Mouse (Mus musculus) liver, embryonic 16.5 days (tissue): ENCODE results near the gene Tdrd3. TPM values are rescaled to one million over a fixed set of nuclear protein-coding genes. Genes with fewer than 3 reads are reported as not detected.

ENCODE experiments used
- ATAC-seq: fragments of 200-750 bp; cut with Nextera tagmentation; 2 replicates; pipeline ENCODE4 v1.8.0; 2017; ENCODE audit warnings: low read depth, mild to moderate bottlenecking, moderate number of reproducible peaks, moderate library complexity
- H3K27ac ChIP-seq: fragments of 300-500 bp; sonication (generic); 2 replicates; pipeline ENCODE4 v1.5.1; 2014; ENCODE audit warnings: mild to moderate bottlenecking, low read length
- H3K27me3 ChIP-seq: fragments of 300-500 bp; sonication (generic); 2 replicates; pipeline ENCODE4 v1.6.1; 2014; ENCODE audit warnings: low read depth, low read length, mixed read lengths; ENCODE audit not compliant: control insufficient read depth, insufficient read depth
- H3K36me3 ChIP-seq: fragments of 300-500 bp; sonication (generic); 2 replicates; pipeline ENCODE4 v1.6.1; 2014; ENCODE audit warnings: mild to moderate bottlenecking; ENCODE audit not compliant: control insufficient read depth, insufficient read depth
- H3K4me1 ChIP-seq: fragments of 300-500 bp; sonication (generic); 2 replicates; pipeline ENCODE4 v1.6.1; 2014; ENCODE audit warnings: low read depth, low read length, mixed read lengths; ENCODE audit not compliant: control insufficient read depth
- H3K4me2 ChIP-seq: fragments of 300-500 bp; sonication (generic); 2 replicates; pipeline ENCODE4 v1.6.1; 2014; ENCODE audit warnings: low read depth, low read length, mixed read lengths
- H3K4me3 ChIP-seq: fragments of 300-500 bp; sonication (generic); 2 replicates; pipeline ENCODE4 v1.5.1; 2014; ENCODE audit warnings: low read depth, mild to moderate bottlenecking, low read length
- H3K9ac ChIP-seq: fragments of 300-500 bp; sonication (generic); 2 replicates; pipeline ENCODE4 v1.6.1; 2014; ENCODE audit warnings: low read depth, low read length
- H3K9me3 ChIP-seq: fragments of 300-500 bp; sonication (generic); replicated peaks from 2 replicates; pipeline ENCODE4 v1.6.1; 2016; ENCODE audit warnings: low read length; ENCODE audit not compliant: control insufficient read depth
- WGBS: fragments of 180-500 bp; shearing (Covaris S2); extraction: QIAGEN DNeasy Blood & Tissue Kit; methylation state at CpG from one replicate; pipeline ENCODE4 v1.1.7; 2014; ENCODE audit not compliant: insufficient replicate concordance; 5-methylcytosine and 5-hydroxymethylcytosine counted together
- polyA plus RNA-seq: library from polyadenylated mRNA; unstranded; fragments of >200 nt; fragmentation: Nextera tagmentation; extraction: Ambion mirVana; gene quantifications from 2 replicates; pipeline ENCODE4 v1.2.1, GENCODE M21; 2015

Gene Tdrd3
- 7.0 and 7.1 TPM in 2 replicates for polyA plus RNA-seq

DNA sequence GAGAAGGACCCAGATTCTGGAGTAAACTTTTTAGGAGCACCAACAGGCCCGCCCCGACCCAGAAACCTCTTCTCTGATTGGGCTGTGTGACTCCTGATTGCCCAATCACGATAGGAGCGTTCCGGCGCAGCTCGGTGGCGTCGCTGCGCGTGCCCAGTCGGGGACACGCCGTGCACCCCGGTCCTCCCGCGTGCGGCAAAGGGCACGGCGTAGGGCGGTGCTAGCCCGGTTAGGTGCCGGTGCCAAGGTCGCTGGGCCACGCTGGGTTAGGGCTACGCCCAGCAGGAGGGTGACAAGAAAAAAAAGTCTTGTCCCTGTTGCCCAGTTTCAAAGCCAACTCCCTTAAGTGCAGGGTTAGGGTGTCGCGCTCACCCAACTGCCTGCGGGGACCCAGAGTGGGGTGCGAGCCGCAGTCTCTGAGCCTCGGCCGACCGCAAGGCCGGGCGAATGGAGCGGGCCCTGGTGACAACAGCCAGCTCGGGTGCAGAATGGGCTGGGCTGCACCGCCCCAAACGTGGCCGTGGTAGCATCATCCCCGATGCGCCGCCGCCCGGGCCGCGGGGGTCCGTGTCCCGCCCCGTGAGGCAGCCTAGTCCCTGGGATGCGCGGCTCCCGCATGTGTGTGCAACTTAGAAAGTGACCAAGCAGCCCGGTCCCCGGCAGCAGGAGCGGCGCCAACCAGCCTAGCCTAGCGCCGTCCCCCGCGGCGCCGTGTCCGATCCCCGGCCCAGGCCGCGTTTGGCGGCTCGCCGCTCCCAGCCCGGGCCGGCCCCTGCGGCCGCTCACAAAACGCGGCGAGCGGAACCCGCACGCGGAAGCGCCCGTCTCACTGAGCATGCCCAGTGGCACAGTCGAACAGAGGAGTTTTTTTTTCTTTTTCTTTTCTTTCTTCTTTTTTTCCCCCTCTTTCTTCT, at the start of gene Tdrd3:
TSS of gene Tdrd3 (plus strand) at position 832 of the 914 bp plus-strand sequence.
- Histone ChIP-seq H3K4me1 (peaks cover 22% of the 10 kb centered on the region), H3K9me3 (no peaks in the 10 kb centered on the region), H3K27me3 (no peaks in the 10 kb centered on the region), H3K4me2 (peak within 1 kb of the TSS; percentile 98), H3K27ac (peak within 1 kb of the TSS; percentile 100), H3K9ac (peak within 1 kb of the TSS; percentile 93), H3K36me3 (no peaks in the 10 kb centered on the region), H3K4me3 (peak within 1 kb of the TSS; percentile 89)
- peak; percentile 91 for ATAC-seq
- WGBS = under 1% methylated on average over 85 of the region's 85 CpGs

DNA sequence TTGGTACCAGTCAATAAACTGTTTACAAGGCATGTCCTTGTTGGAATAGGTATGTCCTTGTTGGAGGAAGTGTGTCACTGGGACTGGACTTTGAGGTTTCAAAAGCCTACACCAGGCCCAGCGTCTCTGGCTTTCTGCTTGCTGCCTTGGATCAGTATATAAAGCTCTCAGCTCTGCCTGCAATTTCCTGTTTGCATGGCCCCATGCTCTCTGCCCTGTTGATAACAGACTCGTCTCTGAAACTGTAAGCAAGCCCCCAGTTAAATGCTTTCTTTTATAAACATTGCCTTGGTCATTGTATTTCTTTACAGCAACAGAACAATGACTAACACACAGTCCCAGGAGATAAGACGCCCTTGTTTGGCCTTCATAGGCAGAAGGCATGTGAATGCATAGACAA, 49.3 kb upstream of the Tdrd3 start:
- 19% methylated on average over 3 of the region's 3 CpGs for WGBS
- Histone ChIP-seq H3K4me3 (no peak overlapping the region), H3K4me1 (no peaks in the 10 kb centered on the region), H3K27ac (no peak overlapping the region), H3K9me3 (no peaks in the 10 kb centered on the region), H3K36me3 (no peaks in the 10 kb centered on the region), H3K27me3 (no peaks in the 10 kb centered on the region), H3K4me2 (no peak overlapping the region), H3K9ac (no peak overlapping the region)
- ATAC-seq = peak; percentile 19; the same call in 1 of the 2 replicates

DNA sequence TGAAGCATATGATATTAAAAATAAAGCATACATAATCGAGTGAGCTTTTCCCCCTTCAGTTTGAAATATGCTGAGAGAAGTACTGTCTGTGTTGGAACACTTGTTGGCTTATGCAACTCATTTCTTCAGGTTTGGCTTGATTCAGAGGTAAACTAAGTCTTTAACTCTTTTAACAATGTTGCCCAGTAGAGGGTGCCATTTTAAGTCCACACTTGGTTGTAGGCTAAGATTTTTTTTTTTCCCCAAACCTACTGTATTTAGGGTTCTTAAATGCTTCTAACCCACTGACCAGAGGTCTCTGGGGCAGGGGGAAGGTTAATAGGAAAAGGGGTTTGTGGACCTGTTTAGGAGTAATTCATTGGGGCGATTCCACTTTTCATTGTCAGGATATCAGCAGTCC, 33.4 kb upstream of the Tdrd3 start:
- no peak overlapping the region for H3K9ac ChIP-seq
- no peaks in the 10 kb centered on the region for H3K27me3 ChIP-seq
- no peak overlapping the region for H3K4me3 ChIP-seq
- no peaks in the 10 kb centered on the region for H3K9me3 ChIP-seq
- no peaks in the 10 kb centered on the region for H3K36me3 ChIP-seq
- H3K4me2 ChIP-seq = no peak overlapping the region
- 45% methylated on average over 2 of the region's 2 CpGs for WGBS
- H3K27ac ChIP-seq = no peak overlapping the region
- ATAC-seq = no peak
- H3K4me1 ChIP-seq = no peaks in the 10 kb centered on the region

DNA sequence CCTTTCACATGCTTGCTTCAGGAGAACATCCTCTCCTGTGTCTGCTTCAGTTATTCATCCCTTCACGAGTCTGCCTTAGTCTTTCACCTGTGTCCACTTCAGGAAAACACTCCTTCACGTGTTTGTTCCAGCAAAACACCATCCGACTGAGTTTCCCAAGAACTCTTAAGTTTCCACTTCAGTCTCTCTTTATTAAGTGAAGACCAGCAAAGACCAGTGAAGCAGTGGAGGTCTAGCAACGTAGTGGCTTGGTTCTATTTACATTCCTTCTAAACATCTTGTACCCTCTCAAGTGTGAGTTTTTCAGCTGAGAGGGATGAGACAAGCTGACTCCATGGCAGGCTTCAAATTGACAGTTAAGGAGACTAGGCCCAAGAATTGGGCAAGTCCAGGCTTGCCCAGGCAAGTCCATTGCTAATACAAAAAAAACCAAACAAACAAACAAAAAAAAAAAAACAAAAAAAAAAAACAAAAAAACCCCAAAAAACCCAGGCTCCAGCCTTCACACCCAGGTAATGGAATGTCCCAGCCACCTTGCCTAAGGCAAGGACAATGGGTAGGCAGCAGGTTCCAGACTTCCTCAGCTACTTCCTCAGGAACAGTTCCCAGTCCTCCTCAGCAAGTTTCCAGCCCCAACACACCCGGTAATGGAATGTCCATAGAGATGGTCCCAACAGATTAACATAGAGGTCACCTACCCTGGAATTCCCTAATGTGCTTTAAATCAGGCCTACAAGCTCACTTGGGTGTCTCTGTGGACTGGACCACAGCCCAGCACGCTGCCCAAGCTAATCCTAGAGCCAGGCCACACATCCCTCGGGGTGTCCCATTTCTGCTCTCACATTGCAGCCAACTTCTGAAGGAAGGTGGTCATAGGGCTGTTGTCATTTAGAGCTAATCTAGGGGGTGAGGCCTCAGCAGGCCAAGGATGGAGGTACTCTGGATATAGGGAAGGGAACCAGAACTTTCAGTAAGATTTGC, 31.9 kb upstream of the Tdrd3 start:
- H3K36me3 ChIP-seq = no peaks in the 10 kb centered on the region
- no peak overlapping the region for H3K27ac ChIP-seq
- WGBS = 58% methylated on average over 7 of the region's 7 CpGs
- H3K9ac ChIP-seq = no peak overlapping the region
- no peak overlapping the region for H3K4me2 ChIP-seq
- H3K9me3 ChIP-seq = no peaks in the 10 kb centered on the region
- H3K4me3 ChIP-seq = no peak overlapping the region
- ATAC-seq = no peak
- H3K4me1 ChIP-seq = no peaks in the 10 kb centered on the region
- no peaks in the 10 kb centered on the region for H3K27me3 ChIP-seq

DNA sequence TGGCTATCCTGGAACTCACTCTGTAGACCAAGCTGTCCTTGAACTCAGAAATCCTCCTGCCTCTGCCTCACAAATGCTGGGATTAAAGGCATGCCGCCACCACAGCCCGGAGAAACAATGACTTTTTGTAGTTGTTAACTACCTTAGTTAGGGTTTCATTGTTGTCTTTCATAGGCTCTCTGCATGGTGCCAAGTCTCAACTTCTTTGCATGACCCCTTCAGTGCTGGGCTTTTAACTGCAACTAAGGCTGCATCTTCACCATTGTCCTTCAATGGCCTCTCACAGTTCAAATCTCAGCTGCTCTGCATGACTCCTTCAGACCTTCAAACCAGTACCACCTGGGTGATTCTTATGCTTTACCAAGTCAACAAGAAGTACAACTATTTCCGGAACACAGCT, 23.3 kb upstream of the Tdrd3 start:
- Histone ChIP-seq H3K27me3 (no peaks in the 10 kb centered on the region), H3K9me3 (no peaks in the 10 kb centered on the region), H3K4me3 (no peak overlapping the region), H3K27ac (no peak overlapping the region), H3K4me1 (no peaks in the 10 kb centered on the region), H3K9ac (no peak overlapping the region), H3K36me3 (no peaks in the 10 kb centered on the region), H3K4me2 (no peak overlapping the region)
- 71% methylated on average over 3 of the region's 3 CpGs for WGBS
- ATAC-seq = no peak

DNA sequence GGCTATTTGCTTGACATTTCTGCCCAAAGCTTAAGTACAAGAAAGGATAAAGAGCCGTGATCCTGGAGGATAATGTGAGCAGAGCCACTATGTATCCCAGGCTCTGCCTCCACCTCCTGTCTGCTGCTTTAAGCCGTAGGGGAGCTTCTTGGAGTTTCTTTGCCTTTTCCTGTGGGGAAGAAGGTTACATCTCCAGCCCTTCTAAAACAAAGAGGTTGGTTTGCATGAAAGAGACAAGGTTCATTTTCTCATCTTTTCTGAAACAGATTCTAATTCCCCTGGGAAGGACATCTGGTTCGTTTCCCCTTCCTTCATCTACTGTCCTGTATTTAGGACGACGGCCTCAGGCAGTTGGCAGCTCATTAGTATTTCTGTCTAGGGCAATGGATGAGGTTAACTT, 19.8 kb upstream of the Tdrd3 start:
- Histone ChIP-seq H3K9me3 (no peaks in the 10 kb centered on the region), H3K4me3 (no peak overlapping the region), H3K27me3 (no peaks in the 10 kb centered on the region), H3K9ac (no peak overlapping the region), H3K36me3 (no peaks in the 10 kb centered on the region), H3K4me2 (no peak overlapping the region), H3K4me1 (no peaks in the 10 kb centered on the region), H3K27ac (no peak overlapping the region)
- no peak for ATAC-seq
- 66% methylated on average over 5 of the region's 5 CpGs for WGBS

DNA sequence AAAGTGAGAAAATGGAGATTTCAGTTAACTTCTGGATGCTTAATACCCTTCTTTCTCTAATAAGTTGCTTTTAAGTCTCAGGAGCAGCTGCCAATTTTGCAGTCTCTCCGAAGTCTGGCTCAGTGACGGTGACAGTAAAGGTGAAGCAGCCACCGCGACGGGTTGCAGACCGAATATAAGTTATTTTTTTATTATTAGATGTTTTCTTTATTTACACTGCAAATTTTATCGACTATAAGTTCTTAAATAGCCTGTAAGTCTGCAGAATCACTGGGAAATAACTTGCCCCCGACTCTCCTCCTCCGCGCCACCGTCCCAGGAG, 992 bp upstream of the Tdrd3 start:
- Histone ChIP-seq H3K36me3 (no peaks in the 10 kb centered on the region), H3K9me3 (no peaks in the 10 kb centered on the region), H3K4me2 (peak overlapping the region; percentile 98), H3K4me3 (peak overlapping the region; percentile 89), H3K9ac (peak overlapping the region; percentile 70), H3K4me1 (peaks cover 19% of the 10 kb centered on the region), H3K27me3 (no peaks in the 10 kb centered on the region), H3K27ac (peak overlapping the region; percentile 100)
- WGBS = under 1% methylated on average over 11 of the region's 11 CpGs
- ATAC-seq = no peak

DNA sequence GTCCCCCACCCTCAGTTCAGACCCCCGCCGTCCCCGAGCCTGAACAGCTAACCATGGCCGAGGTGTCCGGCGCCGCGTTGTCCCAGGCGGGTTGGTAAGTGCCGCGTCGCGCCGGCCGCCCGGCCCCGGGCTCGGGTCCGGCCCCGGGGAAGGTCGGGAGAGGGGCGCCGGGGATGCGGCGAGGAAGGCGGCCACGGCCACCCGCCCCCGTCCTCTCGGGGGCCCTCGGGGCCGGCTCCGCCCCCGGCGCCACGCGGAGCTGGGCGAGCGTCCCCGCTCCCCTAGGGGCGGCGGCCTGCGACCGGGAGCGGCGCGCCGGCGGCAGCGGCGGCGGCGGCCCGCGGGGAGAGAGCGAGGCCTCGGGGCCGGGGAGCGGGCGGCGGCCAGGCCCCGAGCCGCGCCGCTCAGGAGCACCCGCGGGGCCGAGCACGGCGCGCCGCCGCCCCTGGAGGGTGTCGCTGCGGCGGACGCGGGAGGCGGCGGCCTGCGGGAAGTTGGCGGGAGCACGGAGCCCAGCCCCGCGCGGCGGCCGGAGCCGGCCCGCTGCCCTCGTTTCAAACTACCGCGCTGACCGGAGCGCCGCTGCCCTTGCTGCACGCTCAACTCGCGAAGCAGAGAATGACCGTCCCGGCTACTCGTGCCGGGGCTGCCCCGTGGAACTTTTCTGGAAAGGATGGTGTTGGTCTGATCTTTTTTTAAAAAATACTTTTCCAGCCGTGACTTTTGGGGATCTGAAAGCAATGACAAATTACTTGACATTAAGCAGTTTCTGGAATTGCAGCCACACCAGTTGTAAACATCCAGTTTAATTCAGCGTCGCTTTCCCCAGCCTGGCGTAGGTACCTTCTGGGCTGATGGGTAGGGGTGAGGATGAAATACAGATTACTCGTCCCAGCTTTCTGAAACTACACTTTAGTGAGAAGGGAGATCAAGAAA, 584 bp downstream of the Tdrd3 start:
- H3K4me2 ChIP-seq = peak overlapping the region; percentile 98
- H3K27me3 ChIP-seq = no peaks in the 10 kb centered on the region
- peak overlapping the region; percentile 93 for H3K9ac ChIP-seq
- peaks cover 24% of the 10 kb centered on the region for H3K4me1 ChIP-seq
- peak overlapping the region; percentile 89 for H3K4me3 ChIP-seq
- ATAC-seq = peak; percentile 59
- under 1% methylated on average over 68 of the region's 109 CpGs for WGBS
- H3K9me3 ChIP-seq = no peaks in the 10 kb centered on the region
- H3K27ac ChIP-seq = peak overlapping the region; percentile 100
- H3K36me3 ChIP-seq = no peaks in the 10 kb centered on the region
